Mouse (Mus musculus) induced T-regulatory cell, adult 2 months (primary cell): ENCODE measurements around the gene Ntrk3.

Source experiments
- DNase-seq: peaks from one replicate; pipeline ENCODE4 v3.0.0-alpha.2; 2012; ENCODE audit warnings: low read depth

Gene Ntrk3

GRCm38 (mm10) chr7:78443373-78444036 lies 294.3 kb downstream of the Ntrk3 start:
- no peak for DNase-seq

- no peak for DNase-seq
Observed at GRCm38 (mm10) chr7:78441706-78442105, 296.1 kb downstream of the Ntrk3 start.

- no peak for DNase-seq
Observed at GRCm38 (mm10) chr7:78440896-78441295, 296.9 kb downstream of the Ntrk3 start.

- DNase-seq: no peak
Observed at GRCm38 (mm10) chr7:78440476-78440875, 297.3 kb downstream of the Ntrk3 start.

- no peak for DNase-seq
Observed at GRCm38 (mm10) chr7:78439361-78440120, 298.3 kb downstream of the Ntrk3 start.

GRCm38 (mm10) chr7:78433617-78434144 lies 304.1 kb downstream of the Ntrk3 start:
- DNase-seq: no peak

GRCm38 (mm10) chr7:78431611-78432010 lies 306.2 kb downstream of the Ntrk3 start:
- no peak for DNase-seq

GRCm38 (mm10) chr7:78412172-78412571 lies 325.6 kb downstream of the Ntrk3 start:
- DNase-seq: no peak

GRCm38 (mm10) chr7:78409970-78410369 lies 327.8 kb downstream of the Ntrk3 start:
- no peak for DNase-seq

GRCm38 (mm10) chr7:78406641-78407291 lies 331.0 kb downstream of the Ntrk3 start:
- no peak for DNase-seq

- no peak for DNase-seq
Observed at GRCm38 (mm10) chr7:78404481-78404880, 333.3 kb downstream of the Ntrk3 start.

- no peak for DNase-seq
Observed at GRCm38 (mm10) chr7:78402495-78402894, 335.3 kb downstream of the Ntrk3 start.

GRCm38 (mm10) chr7:78400219-78400618 lies 337.6 kb downstream of the Ntrk3 start:
- no peak for DNase-seq

- no peak for DNase-seq
Observed at GRCm38 (mm10) chr7:78398377-78398776, 339.4 kb downstream of the Ntrk3 start.

- no peak for DNase-seq
Observed at GRCm38 (mm10) chr7:78397215-78397614, 340.6 kb downstream of the Ntrk3 start.

- DNase-seq: no peak
Observed at GRCm38 (mm10) chr7:78390019-78390418, 347.8 kb downstream of the Ntrk3 start.

- no peak for DNase-seq
Observed at GRCm38 (mm10) chr7:78388101-78388500, 349.7 kb downstream of the Ntrk3 start.

- DNase-seq: no peak
Observed at GRCm38 (mm10) chr7:78385971-78386370, 351.8 kb downstream of the Ntrk3 start.

GRCm38 (mm10) chr7:78384111-78384510 lies 353.7 kb downstream of the Ntrk3 start:
- no peak for DNase-seq

GRCm38 (mm10) chr7:78382126-78382525 lies 355.7 kb downstream of the Ntrk3 start:
- no peak for DNase-seq

GRCm38 (mm10) chr7:78379784-78380183 lies 358.0 kb downstream of the Ntrk3 start:
- DNase-seq: no peak

GRCm38 (mm10) chr7:78378306-78378705 lies 359.5 kb downstream of the Ntrk3 start:
- no peak for DNase-seq

- DNase-seq: no peak
Observed at GRCm38 (mm10) chr7:78376875-78377274, 360.9 kb downstream of the Ntrk3 start.
